Mouse (Mus musculus): ENCODE measurements around the gene Atp6v0a1.

GRCm38 (mm10) chr11:100983778-100984131, 25.5 kb upstream of the Atp6v0a1 start:
- TF ChIP-seq CTCF (conservative IDR thresholded peaks at IDR 0.05; ENCODE audit: low read length) = no peak
- no peak for TF ChIP-seq POU5F1 (IDR thresholded peaks at IDR 0.05; ENCODE audit: borderline replicate concordance, low read length)

All from E14TG2a.4 (cell line).